Comparison of ENCODE assay signal across 8 mouse cellular contexts in the genomic region with DNA sequence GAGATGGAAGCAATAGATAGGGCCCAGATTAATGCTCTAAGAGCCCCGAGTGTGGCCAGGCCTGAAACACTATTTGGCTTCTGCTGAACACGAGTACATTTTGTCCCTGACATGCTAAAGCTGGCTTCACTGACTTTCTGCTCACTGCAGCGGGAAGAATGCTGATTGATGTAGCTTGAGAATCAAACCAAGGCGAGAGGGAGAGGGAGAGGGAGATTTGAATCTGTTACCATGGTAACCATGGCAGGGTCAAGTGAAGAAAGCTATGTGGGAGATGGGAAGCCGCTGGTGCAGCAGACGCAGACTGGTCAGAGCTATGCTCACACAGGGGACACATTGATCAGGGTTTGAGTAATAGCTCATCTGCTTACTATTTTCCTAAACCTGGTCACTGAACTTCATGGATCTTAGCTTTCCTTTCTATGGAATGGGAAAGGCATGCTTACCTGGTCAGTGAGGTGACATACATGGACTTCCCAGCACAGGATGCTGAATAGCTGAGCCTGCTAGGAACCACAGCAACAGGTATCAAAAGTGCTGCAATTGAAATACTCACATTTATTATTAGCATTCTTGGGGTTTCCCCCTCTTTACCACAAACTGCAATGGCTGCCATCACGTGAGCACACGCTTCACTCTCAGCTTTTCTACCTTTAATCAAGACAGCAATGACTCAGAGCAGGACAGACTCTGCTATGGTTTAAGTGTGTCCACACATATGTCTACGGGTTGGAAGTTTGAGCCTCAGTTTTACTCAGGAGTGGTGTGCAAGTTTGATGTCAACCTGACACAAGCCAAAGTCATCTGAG. TPM values are rescaled to one million over a fixed set of nuclear protein-coding genes. Genes with fewer than 3 reads are reported as not detected.
DNase-seq lines count a peak whose midpoint lies in the region; ATAC-seq and TF ChIP-seq lines count a peak whose summit lies in the region.

No protein-coding gene starts in this region.

- no peak for TF ChIP-seq POLR2A in thymus, adult 2 months (IDR thresholded peaks at IDR 0.05; ENCODE audit: control insufficient read depth, extremely low read depth, insufficient read depth, low read length, poor library complexity)

- H3K4me3 ChIP-seq in hindbrain, embryonic 10.5 days = no peak overlapping the region
- no peak overlapping the region for H3K4me3 ChIP-seq in thymus, adult 2 months (ENCODE audit: control insufficient read depth, insufficient read depth, low read length)
- no peak overlapping the region for H3K4me3 ChIP-seq in liver, embryonic 12.5 days

- peaks cover 21% of the 10 kb centered on the region for H3K4me1 ChIP-seq in hindbrain, embryonic 10.5 days (replicated peaks)
- no peaks in the 10 kb centered on the region for H3K4me1 ChIP-seq in thymus, adult 2 months (replicated peaks; ENCODE audit: control insufficient read depth, insufficient read depth, low read length)
- H3K4me1 ChIP-seq in liver, embryonic 12.5 days = no peaks in the 10 kb centered on the region

- H3K4me2 ChIP-seq in liver, embryonic 12.5 days = no peak overlapping the region

- no peaks in the 10 kb centered on the region for H3K27me3 ChIP-seq in hindbrain, embryonic 10.5 days (ENCODE audit: insufficient read depth, poor library complexity, severe bottlenecking)
- H3K27me3 ChIP-seq in thymus, adult 2 months (ENCODE audit: control insufficient read depth, insufficient read depth, low read length) = no peaks in the 10 kb centered on the region
- no peaks in the 10 kb centered on the region for H3K27me3 ChIP-seq in liver, embryonic 12.5 days (replicated peaks)

- H3K9me3 ChIP-seq in hindbrain, embryonic 10.5 days = no peaks in the 10 kb centered on the region
- H3K9me3 ChIP-seq in liver, embryonic 12.5 days (replicated peaks) = no peaks in the 10 kb centered on the region

- H3K36me3 ChIP-seq in hindbrain, embryonic 10.5 days = no peaks in the 10 kb centered on the region
- H3K36me3 ChIP-seq in thymus, adult 2 months (ENCODE audit: control insufficient read depth, insufficient read depth, low read length) = no peaks in the 10 kb centered on the region
- no peaks in the 10 kb centered on the region for H3K36me3 ChIP-seq in liver, embryonic 12.5 days

- no peak for ATAC-seq in liver, embryonic 12.5 days

- no peak for TF ChIP-seq CTCF in thymus, adult 2 months (IDR thresholded peaks at IDR 0.05; ENCODE audit: borderline replicate concordance, control insufficient read depth, extremely low read depth, insufficient read depth, low read length, poor library complexity)

- peak; percentile 43 to 61 for DNase-seq in adrenal gland, adult (ENCODE audit: inconsistent age in 2 of 2, low spot score in 1 of 2)
- DNase-seq in adrenal gland, adult 18-20 months (ENCODE audit: low spot score in 2 of 2) = no peak
- DNase-seq in MN1 (ENCODE audit: low spot score) = peak; percentile 42
- peak; percentile 64 for DNase-seq in hindbrain, embryonic 10.5 days (ENCODE audit: low spot score)
- peak; percentile 8 for DNase-seq in lung, postnatal 36 days
- no peak for DNase-seq in thymus, adult 2 months
- DNase-seq in cerebellum, adult 8-10 months = no peak

- no peak overlapping the region for H3K9ac ChIP-seq in liver, embryonic 12.5 days

- 42% methylated on average over 9 of the region's 9 CpGs for WGBS in hindbrain, embryonic 10.5 days
- 80% methylated on average over 9 of the region's 9 CpGs for WGBS in thymus, adult 2 months
- 48% methylated on average over 9 of the region's 9 CpGs for WGBS in liver, embryonic 12.5 days (ENCODE audit: insufficient replicate concordance)

- peak overlapping the region; percentile 57 for H3K27ac ChIP-seq in hindbrain, embryonic 10.5 days
- H3K27ac ChIP-seq in thymus, adult 2 months (ENCODE audit: control insufficient read depth, insufficient read depth, low read length) = no peak overlapping the region
- no peak overlapping the region for H3K27ac ChIP-seq in liver, embryonic 12.5 days

RNA-seq across cellular contexts. Expression of a gene that starts 56.9 kb away (rescaled TPM):
- total RNA-seq in adrenal gland, adult 18-20 months (2021) = 100 to 1,000 TPM; 737 to 778 TPM
- 50.2 and 63.3 TPM in 2 replicates for polyA plus RNA-seq in hindbrain, embryonic 10.5 days (2016; fragmentation: Nextera tagmentation; extraction: Ambion mirVana)
- 273 and 288 TPM in 2 replicates for polyA plus RNA-seq in thymus, adult 2 months (2012; rRNA removed)
- polyA plus RNA-seq in liver, embryonic 12.5 days (2016; fragmentation: Nextera tagmentation; extraction: Ambion mirVana) = 54.1 and 55.2 TPM in 2 replicates

Comparison
In these comparisons a context has a peak if more than half of its experiments do, and no peak if none do; other contexts are left out.
1. DNase-seq: peak in adrenal gland, adult (2 of 2), MN1 (single experiment), hindbrain, embryonic 10.5 days (single experiment) and lung, postnatal 36 days (single experiment); none in adrenal gland, adult 18-20 months (0 of 2), thymus, adult 2 months (single experiment) and cerebellum, adult 8-10 months (single experiment).